Mouse (Mus musculus): ENCODE results near the gene Ccnf. TPM values are rescaled to one million over a fixed set of nuclear protein-coding genes. Genes with fewer than 3 reads are reported as not detected.

Ccnf gene
- polyA plus RNA-seq, 1 experiment from 2014 or later, result 67.1 TPM

DNA sequence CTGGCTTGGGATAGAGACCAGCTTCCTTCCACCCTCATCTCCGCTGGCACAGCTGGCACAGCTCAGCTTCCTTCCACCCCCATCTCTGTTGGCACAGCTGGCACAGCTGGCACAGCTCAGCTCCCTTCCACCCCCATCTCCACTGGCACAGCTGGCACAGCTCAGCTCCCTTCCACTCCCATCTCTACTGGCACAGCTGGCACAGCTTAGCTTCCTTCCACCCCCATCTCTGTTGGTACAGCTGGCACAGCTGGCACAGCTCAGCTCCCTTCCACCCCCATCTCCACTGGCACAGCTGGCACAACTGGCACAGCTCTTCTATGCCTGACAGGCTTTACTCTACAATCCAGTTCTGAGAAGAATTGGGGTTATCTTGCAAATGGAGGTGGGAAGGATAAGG, 15.8 kb upstream of the Ccnf start:
- no peaks in the 10 kb centered on the region for H3K36me3 ChIP-seq (ENCODE audit: control insufficient read depth, insufficient read depth, low read length)
- H3K9me3 ChIP-seq (ENCODE audit: control insufficient read depth, low read depth, low read length), result no peaks in the 10 kb centered on the region
- no peak for ATAC-seq (ENCODE audit: insufficient number of reproducible peaks, insufficient read depth, low FRiP score, low read depth)
- H3K4me1 ChIP-seq (ENCODE audit: control insufficient read depth, insufficient read depth, low read length), result no peaks in the 10 kb centered on the region
- H3K4me2 ChIP-seq (replicated peaks; ENCODE audit: low read depth, low read length), result no peak overlapping the region
- no peaks in the 10 kb centered on the region for H3K27me3 ChIP-seq (ENCODE audit: control insufficient read depth, insufficient read depth, low read length)
- 86% methylated on average over 1 of the region's 1 CpGs for WGBS
- no peak overlapping the region for H3K9ac ChIP-seq (replicated peaks; ENCODE audit: low read depth, low read length)
- H3K4me3 ChIP-seq (ENCODE audit: low read depth, low read length), result no peak overlapping the region
- H3K27ac ChIP-seq (ENCODE audit: low read length), result no peak overlapping the region

GRCm38 (mm10) chr17:24264766-24265165, 13.5 kb upstream of the Ccnf start:
- Histone ChIP-seq H3K36me3 (ENCODE audit: control insufficient read depth, insufficient read depth, low read length) (no peaks in the 10 kb centered on the region), H3K27ac (ENCODE audit: low read length) (no peak overlapping the region), H3K9ac (replicated peaks; ENCODE audit: low read depth, low read length) (no peak overlapping the region), H3K9me3 (ENCODE audit: control insufficient read depth, low read depth, low read length) (no peaks in the 10 kb centered on the region), H3K4me3 (ENCODE audit: low read depth, low read length) (no peak overlapping the region), H3K4me1 (ENCODE audit: control insufficient read depth, insufficient read depth, low read length) (no peaks in the 10 kb centered on the region), H3K27me3 (ENCODE audit: control insufficient read depth, insufficient read depth, low read length) (no peaks in the 10 kb centered on the region), H3K4me2 (replicated peaks; ENCODE audit: low read depth, low read length) (no peak overlapping the region)
- WGBS, result 68% methylated on average over 2 of the region's 2 CpGs
- no peak for ATAC-seq (ENCODE audit: insufficient number of reproducible peaks, insufficient read depth, low FRiP score, low read depth)

GRCm38 (mm10) chr17:24260516-24260915, 9.2 kb upstream of the Ccnf start:
- Histone ChIP-seq H3K9me3 (ENCODE audit: control insufficient read depth, low read depth, low read length) (no peaks in the 10 kb centered on the region), H3K36me3 (ENCODE audit: control insufficient read depth, insufficient read depth, low read length) (no peaks in the 10 kb centered on the region), H3K9ac (replicated peaks; ENCODE audit: low read depth, low read length) (no peak overlapping the region), H3K4me2 (replicated peaks; ENCODE audit: low read depth, low read length) (no peak overlapping the region), H3K27me3 (ENCODE audit: control insufficient read depth, insufficient read depth, low read length) (no peaks in the 10 kb centered on the region), H3K4me3 (ENCODE audit: low read depth, low read length) (no peak overlapping the region), H3K27ac (ENCODE audit: low read length) (no peak overlapping the region), H3K4me1 (ENCODE audit: control insufficient read depth, insufficient read depth, low read length) (no peaks in the 10 kb centered on the region)
- no peak for ATAC-seq (ENCODE audit: insufficient number of reproducible peaks, insufficient read depth, low FRiP score, low read depth)
- WGBS, result 70% methylated on average over 4 of the region's 4 CpGs

DNA sequence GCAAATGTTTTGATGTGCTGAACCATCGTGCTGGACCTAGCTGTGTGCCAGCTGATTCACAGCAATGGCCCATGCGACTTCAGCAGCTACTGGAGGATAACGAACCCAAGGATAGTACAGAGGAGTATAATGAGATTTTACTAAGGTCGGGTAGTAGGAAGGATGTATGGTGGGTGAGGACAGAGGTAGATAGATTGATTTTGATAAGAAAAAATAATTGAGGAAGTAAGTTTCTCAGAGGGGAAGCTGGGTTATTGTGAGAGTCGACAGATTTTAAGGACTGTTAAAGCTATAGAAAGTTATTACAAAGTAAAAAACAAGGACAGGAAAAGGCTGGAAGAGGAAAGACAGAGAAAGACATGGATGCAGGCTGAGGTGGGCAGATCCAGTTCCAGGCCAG, 8.4 kb upstream of the Ccnf start:
- no peak overlapping the region for H3K9ac ChIP-seq (replicated peaks; ENCODE audit: low read depth, low read length)
- no peak overlapping the region for H3K4me3 ChIP-seq (ENCODE audit: low read depth, low read length)
- WGBS, result 68% methylated on average over 5 of the region's 5 CpGs
- no peaks in the 10 kb centered on the region for H3K9me3 ChIP-seq (ENCODE audit: control insufficient read depth, low read depth, low read length)
- no peaks in the 10 kb centered on the region for H3K4me1 ChIP-seq (ENCODE audit: control insufficient read depth, insufficient read depth, low read length)
- H3K27ac ChIP-seq (ENCODE audit: low read length), result no peak overlapping the region
- H3K36me3 ChIP-seq (ENCODE audit: control insufficient read depth, insufficient read depth, low read length), result no peaks in the 10 kb centered on the region
- H3K4me2 ChIP-seq (replicated peaks; ENCODE audit: low read depth, low read length), result no peak overlapping the region
- no peaks in the 10 kb centered on the region for H3K27me3 ChIP-seq (ENCODE audit: control insufficient read depth, insufficient read depth, low read length)
- no peak for ATAC-seq (ENCODE audit: insufficient number of reproducible peaks, insufficient read depth, low FRiP score, low read depth)

DNA sequence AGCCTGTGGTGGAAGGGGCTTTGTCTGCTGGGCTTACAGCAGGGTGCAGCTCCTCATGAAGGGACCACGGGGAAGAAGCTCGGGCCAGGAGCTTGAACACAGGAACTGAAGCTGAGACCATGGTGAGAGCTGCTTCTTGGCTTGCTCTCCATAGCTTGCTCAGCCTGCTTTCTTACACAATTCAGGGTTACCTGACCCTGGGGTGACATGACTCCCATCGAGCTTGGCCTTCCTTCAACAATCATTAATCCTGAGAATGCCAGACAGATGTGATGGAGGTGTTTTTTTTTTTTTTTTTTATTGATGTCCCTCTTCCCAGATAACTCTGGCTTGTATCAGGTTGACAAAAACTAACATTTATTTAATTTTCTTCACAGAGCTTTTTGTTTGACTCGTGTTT, 7.7 kb upstream of the Ccnf start:
- Histone ChIP-seq H3K9ac (replicated peaks; ENCODE audit: low read depth, low read length) (no peak overlapping the region), H3K36me3 (ENCODE audit: control insufficient read depth, insufficient read depth, low read length) (no peaks in the 10 kb centered on the region), H3K27ac (ENCODE audit: low read length) (no peak overlapping the region), H3K4me2 (replicated peaks; ENCODE audit: low read depth, low read length) (no peak overlapping the region), H3K4me3 (ENCODE audit: low read depth, low read length) (no peak overlapping the region), H3K9me3 (ENCODE audit: control insufficient read depth, low read depth, low read length) (no peaks in the 10 kb centered on the region), H3K4me1 (ENCODE audit: control insufficient read depth, insufficient read depth, low read length) (no peaks in the 10 kb centered on the region), H3K27me3 (ENCODE audit: control insufficient read depth, insufficient read depth, low read length) (no peaks in the 10 kb centered on the region)
- whole genome bisulfite sequencing, result 55% methylated on average over 4 of the region's 4 CpGs
- no peak for ATAC-seq (ENCODE audit: insufficient number of reproducible peaks, insufficient read depth, low FRiP score, low read depth)

DNA sequence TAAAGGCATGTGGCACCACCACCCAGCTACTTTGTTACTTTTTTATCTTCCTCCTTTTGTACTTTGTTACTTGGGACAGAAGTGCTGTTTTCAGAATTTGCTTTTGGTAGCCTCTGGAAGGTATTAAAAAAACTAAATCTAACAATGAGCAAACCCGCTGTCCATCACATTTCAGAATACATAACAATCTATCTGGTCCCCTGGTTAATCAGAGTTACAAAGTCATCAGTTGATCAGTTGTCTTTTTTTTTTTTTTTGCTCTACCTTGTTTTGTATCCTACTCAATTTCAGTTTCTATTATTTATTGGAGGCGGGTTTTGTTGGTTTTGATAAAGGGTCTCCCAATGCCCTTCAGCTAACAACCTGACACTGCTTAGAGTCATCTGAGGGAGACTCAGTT, 1.0 kb upstream of the Ccnf start:
- H3K36me3 ChIP-seq (ENCODE audit: control insufficient read depth, insufficient read depth, low read length), result peaks cover 10% of the 10 kb centered on the region; the same call in 1 of the 2 replicates
- no peak overlapping the region for H3K4me3 ChIP-seq (ENCODE audit: low read depth, low read length)
- no peak overlapping the region for H3K9ac ChIP-seq (replicated peaks; ENCODE audit: low read depth, low read length)
- no peaks in the 10 kb centered on the region for H3K9me3 ChIP-seq (ENCODE audit: control insufficient read depth, low read depth, low read length)
- WGBS, result 97% methylated on average over 2 of the region's 2 CpGs
- no peaks in the 10 kb centered on the region for H3K27me3 ChIP-seq (ENCODE audit: control insufficient read depth, insufficient read depth, low read length)
- H3K4me1 ChIP-seq (ENCODE audit: control insufficient read depth, insufficient read depth, low read length), result peaks cover 10% of the 10 kb centered on the region
- no peak overlapping the region; the same call in 1 of the 2 replicates for H3K4me2 ChIP-seq (replicated peaks; ENCODE audit: low read depth, low read length)
- no peak overlapping the region; the same call in 1 of the 2 replicates for H3K27ac ChIP-seq (ENCODE audit: low read length)
- ATAC-seq (ENCODE audit: insufficient number of reproducible peaks, insufficient read depth, low FRiP score, low read depth), result no peak

DNA sequence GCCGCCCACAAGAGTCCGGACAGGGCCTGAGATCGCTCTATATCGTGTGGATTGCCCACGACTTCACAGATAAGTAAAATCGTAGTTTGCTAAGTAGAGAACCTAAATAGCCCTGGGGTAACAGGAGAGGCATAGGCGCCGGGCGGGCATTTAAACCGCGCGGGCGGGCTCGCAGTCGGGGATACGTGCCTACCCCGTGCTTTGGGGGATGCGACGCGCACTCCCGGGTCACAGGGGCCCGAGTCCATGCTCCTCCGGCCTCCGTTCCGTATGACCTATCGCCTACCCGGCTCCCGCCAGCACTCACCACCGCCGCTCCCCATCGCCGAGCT, 330 bp downstream of the Ccnf start:
- peaks cover 10% of the 10 kb centered on the region for H3K4me1 ChIP-seq (ENCODE audit: control insufficient read depth, insufficient read depth, low read length)
- H3K27ac ChIP-seq (ENCODE audit: low read length), result peak overlapping the region; percentile 36; the same call in 1 of the 2 replicates
- no peaks in the 10 kb centered on the region for H3K9me3 ChIP-seq (ENCODE audit: control insufficient read depth, low read depth, low read length)
- H3K27me3 ChIP-seq (ENCODE audit: control insufficient read depth, insufficient read depth, low read length), result no peaks in the 10 kb centered on the region
- H3K4me3 ChIP-seq (ENCODE audit: low read depth, low read length), result peak overlapping the region; percentile 75
- peak overlapping the region; percentile 47 for H3K4me2 ChIP-seq (replicated peaks; ENCODE audit: low read depth, low read length)
- H3K36me3 ChIP-seq (ENCODE audit: control insufficient read depth, insufficient read depth, low read length), result peaks cover 17% of the 10 kb centered on the region
- no peak for ATAC-seq (ENCODE audit: insufficient number of reproducible peaks, insufficient read depth, low FRiP score, low read depth)
- peak overlapping the region; percentile 83 for H3K9ac ChIP-seq (replicated peaks; ENCODE audit: low read depth, low read length)
- 0% methylated on average over 32 of the region's 32 CpGs for WGBS

DNA sequence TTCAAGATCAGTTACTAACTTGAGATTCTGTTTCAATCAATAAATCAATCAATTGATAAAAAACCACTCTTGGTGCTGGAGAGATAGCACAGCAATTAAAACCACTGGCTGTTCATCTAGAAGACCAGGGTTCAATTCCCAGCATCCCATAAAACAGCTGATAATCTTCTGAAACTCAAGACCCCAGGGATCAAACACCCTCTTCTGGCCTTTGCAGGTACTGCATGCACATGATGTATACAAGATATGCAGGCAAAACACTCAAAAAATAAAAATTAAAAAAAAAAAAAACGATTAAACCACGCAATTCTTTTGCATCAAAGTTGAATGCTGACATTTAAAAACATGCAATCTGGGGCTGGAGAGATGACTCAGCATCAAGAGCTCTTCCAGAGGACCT, 2.6 kb downstream of the Ccnf start:
- peaks cover 4% of the 10 kb centered on the region for H3K9me3 ChIP-seq (ENCODE audit: control insufficient read depth, low read depth, low read length)
- no peak for ATAC-seq (ENCODE audit: insufficient number of reproducible peaks, insufficient read depth, low FRiP score, low read depth)
- WGBS, result 97% methylated on average over 2 of the region's 2 CpGs

GRCm38 (mm10) chr17:24244061-24244460, 7.2 kb downstream of the Ccnf start:
- Histone ChIP-seq H3K4me3 (ENCODE audit: low read depth, low read length) (no peak overlapping the region), H3K36me3 (ENCODE audit: control insufficient read depth, insufficient read depth, low read length) (peaks cover 78% of the 10 kb centered on the region), H3K27ac (ENCODE audit: low read length) (no peak overlapping the region), H3K9ac (replicated peaks; ENCODE audit: low read depth, low read length) (no peak overlapping the region), H3K27me3 (ENCODE audit: control insufficient read depth, insufficient read depth, low read length) (no peaks in the 10 kb centered on the region), H3K4me2 (replicated peaks; ENCODE audit: low read depth, low read length) (no peak overlapping the region), H3K4me1 (ENCODE audit: control insufficient read depth, insufficient read depth, low read length) (no peaks in the 10 kb centered on the region), H3K9me3 (ENCODE audit: control insufficient read depth, low read depth, low read length) (peaks cover 5% of the 10 kb centered on the region)
- no peak for ATAC-seq (ENCODE audit: insufficient number of reproducible peaks, insufficient read depth, low FRiP score, low read depth)
- WGBS, result 98% methylated on average over 8 of the region's 8 CpGs

More for the DNA sequence above, 2.6 kb downstream of the Ccnf start:
- H3K36me3 ChIP-seq (ENCODE audit: control insufficient read depth, insufficient read depth, low read length), result peaks cover 34% of the 10 kb centered on the region
- no peak overlapping the region for H3K4me3 ChIP-seq (ENCODE audit: low read depth, low read length)
- H3K4me2 ChIP-seq (replicated peaks; ENCODE audit: low read depth, low read length), result no peak overlapping the region
- no peak overlapping the region for H3K9ac ChIP-seq (replicated peaks; ENCODE audit: low read depth, low read length)
- no peak overlapping the region for H3K27ac ChIP-seq (ENCODE audit: low read length)
- H3K27me3 ChIP-seq (ENCODE audit: control insufficient read depth, insufficient read depth, low read length), result no peaks in the 10 kb centered on the region
- H3K4me1 ChIP-seq (ENCODE audit: control insufficient read depth, insufficient read depth, low read length), result peaks cover 10% of the 10 kb centered on the region

Measured in stomach, embryonic 14.5 days (tissue).